Mouse (Mus musculus) kidney, postnatal 14 days (tissue): ENCODE data around the gene Adgra3.

Source experiments
- DNase-seq: peaks from one replicate; pipeline ENCODE4 v3.0.0; 2022; ENCODE audit warnings: mixed read lengths

Gene Adgra3

DNA sequence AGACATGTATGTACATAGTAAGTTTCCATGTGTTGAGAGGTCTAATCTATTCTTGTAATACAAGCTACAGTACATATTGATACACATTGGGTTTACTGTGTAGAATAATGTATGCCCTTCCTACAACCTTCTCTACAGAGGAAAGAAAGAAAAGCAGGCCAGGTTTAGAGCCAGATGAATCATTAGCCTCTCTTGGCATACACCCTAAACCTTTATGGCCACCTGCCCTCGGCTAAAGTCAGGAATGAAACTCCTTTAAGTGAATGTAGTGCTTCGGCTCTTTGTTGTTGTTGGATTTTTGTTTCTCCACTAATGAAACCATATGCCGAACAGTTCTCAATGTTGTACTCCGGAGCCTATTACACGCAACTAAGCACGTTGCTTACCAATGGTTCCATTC is 27.5 kb downstream of the Adgra3 start:
- DNase-seq, result peak; percentile 46

DNA sequence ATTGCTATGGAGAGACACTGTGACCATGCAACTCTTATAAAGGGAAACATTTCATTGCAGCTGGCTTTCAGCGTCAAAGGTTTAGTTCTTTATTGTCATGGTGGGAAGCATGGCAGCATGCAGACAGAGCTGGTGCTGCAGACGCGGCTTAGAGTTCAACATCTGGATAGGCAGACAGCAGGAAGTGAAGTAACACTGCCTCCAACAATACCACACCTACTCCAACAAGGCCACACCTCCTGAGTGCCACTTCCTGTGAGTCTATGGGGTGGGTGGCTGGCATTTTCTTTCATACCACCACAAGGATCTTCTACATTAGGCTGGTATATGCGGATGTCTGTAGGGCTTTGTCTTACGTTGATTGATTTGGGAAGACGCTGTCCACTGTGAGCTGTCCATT is 29.1 kb downstream of the Adgra3 start:
- no peak for DNase-seq

DNA sequence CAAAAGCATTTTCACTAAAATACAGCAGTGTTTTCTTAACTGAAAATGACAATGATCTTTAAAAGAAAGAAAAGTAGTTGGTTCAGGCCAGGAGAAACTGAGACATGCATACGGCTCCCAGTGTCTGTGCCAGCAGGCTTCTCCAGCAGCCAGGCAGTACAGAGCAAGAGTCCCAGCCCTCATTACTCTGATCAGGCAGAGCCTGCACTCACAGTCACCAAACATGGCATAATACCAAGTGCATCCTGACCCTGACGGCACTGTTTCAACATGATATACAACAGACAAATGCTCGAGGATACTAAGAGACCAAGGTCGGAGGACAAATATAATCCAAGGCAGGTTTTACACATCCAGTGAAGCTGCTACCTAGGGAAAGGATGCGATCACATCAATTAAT is 31.2 kb downstream of the Adgra3 start:
- no peak for DNase-seq

DNA sequence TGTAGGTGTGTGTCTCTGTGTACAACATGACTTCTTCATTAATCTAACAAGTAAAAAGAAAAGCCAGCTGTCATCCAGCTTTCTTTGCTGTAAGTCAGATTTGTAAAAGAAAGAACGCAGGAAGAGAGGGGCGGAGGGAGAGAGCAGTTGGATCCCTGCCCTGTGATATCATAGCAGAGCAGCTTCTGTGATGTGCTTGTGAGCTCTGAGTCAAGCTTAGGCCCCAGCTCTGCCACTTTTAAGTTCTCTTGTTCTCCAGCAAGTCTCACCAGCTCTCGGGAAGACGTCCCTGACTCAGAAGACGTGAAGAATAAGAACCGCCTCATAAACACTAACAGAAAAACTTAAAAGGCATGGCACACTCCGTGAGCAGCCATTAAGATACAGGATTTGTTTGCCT is 31.8 kb downstream of the Adgra3 start:
- DNase-seq, result no peak

DNA sequence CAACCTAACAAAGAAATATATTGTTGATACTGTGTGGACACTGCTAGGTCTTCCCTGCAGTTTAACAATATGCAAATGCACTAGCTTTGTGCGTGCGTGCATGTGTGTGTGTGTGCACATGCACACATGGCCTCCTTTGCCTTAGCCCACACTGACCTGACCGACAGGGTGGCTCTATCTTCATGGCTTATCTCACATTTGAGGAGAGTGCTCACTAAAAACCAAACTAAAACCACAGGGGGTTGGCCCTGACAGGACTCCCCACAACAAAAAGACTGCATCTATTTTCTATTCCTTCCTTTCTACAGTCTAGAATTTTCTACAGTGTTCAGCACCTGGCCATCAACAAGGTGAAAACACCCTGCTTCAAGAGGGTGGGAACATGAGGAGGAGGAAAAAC is 32.7 kb downstream of the Adgra3 start:
- no peak for DNase-seq

DNA sequence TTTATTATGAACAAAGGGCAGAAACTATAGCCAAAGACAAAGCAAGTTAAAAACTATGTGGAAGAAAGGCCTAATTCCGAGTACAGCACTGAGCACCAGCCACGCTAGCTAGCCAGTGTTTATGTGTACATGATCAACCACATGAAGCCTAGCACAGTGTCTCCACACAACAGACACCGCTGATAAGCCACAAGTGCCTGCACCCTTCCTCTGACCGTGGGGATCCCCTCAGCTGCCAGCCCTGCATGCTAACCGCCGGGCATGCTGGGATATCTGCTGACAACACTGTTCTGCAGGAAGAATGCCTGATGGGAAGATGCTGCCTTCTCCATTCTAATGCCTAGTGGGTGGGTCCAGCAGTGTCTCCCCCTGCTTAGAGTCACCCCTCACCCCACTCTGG is 34.7 kb downstream of the Adgra3 start:
- no peak for DNase-seq

DNA sequence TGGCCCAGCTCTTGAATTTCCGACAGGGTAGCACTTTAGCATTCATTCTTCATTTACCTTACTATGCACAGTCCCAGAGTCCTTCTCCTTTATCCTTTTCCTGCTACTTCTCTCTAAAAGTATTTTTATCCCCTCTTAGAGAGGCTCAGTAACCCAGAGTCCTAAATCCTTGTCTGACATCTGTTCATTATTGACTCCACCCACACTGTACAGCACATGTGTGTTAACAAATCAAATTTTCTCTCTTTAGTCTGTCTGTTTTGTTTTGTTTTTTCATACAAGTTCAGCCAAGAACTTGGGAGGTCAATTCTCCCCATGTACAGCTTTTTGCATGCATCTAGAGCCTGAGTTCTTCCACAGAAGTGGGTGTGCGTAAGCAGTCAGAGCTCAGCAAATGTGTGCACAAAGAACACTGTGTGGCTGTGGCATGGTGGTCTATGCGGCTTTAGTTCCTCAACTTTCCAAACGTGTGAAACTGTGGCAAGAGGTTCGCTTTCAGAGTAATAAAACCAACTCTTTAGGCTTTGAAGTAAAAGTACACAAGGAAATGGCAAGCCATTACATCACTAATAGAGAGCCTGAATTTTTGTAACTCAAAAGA is 42.7 kb downstream of the Adgra3 start:
- no peak for DNase-seq

DNA sequence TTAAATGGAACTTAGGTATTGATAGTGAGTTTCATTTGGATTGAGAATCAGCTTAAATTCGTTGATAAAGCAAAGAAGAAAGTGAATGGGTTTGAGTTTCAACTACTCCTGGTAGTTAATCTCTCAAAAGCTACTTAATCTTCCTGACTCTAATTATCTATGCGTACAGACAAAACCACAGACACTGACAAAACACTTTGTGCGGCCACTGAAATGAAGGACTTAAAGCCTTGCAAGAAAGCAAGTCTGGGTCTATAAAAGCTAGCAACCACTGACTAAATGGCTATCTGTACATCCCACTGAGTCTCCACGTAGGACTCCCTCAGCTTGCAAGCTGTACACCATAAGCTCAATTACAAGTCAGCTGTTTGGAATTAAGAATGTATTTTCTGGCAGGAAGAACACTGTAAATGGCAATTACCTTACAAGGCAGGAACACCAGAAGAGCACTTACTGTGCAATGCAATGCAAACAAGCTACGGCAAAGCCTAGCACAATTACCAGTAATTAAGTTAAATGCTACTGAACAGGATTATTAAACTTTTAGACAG is 43.6 kb downstream of the Adgra3 start:
- no peak for DNase-seq

DNA sequence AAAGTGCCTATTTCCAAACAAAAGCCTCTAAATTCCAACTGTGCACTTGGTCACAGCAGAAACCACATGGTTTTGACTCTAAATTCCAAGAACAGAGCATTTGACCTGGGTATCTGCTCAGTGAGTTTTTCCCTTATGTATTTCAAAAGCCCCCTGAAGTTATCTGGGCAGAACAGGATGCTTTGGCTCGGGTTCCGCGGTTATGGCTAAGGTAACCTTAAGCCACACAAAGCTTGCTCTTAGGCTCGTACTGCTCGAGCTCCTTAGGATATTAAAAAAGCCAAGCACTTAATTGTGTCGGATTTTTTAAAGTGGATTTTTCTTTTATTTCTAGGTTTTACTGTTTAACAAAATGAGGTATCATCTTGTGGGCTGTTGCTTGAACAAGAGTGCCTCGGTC is 44.1 kb downstream of the Adgra3 start:
- DNase-seq, result no peak

DNA sequence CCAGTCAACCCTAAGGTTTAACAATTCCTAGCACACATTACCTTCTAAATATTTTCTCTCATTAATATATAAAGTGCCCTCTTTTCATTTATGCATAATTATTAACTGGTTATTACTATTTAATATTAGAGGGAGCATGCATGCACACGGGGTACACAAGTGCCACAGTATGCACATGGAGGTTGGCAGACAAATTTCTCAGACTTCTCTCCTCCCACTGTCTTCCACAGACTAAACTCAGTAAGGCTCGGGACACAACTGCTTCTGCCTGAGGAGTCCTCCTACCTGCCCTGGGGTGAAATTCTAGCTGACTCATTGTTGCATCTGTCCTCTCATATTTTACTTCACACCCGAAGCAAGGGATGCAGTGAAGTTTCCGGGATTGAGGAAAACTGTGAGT is 44.8 kb downstream of the Adgra3 start:
- no peak for DNase-seq

DNA sequence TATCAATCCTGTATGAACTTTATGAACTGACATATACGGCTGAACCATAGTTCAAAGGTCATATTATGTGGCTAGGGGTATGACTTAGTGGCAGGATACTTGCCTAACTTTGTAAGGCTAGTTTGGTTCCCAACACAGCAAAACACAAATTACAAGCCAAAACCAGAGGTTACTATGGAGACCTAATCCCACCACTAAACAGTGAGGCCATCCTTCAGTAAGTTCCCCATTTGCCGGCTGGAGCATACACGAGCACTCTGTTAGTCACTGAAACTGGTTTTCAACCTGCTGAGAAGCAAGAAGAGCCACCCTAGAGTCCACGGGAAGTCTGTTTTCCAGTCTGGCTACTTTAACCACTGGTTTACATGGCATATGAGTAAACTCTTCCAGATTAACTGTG is 50.0 kb downstream of the Adgra3 start:
- no peak for DNase-seq

DNA sequence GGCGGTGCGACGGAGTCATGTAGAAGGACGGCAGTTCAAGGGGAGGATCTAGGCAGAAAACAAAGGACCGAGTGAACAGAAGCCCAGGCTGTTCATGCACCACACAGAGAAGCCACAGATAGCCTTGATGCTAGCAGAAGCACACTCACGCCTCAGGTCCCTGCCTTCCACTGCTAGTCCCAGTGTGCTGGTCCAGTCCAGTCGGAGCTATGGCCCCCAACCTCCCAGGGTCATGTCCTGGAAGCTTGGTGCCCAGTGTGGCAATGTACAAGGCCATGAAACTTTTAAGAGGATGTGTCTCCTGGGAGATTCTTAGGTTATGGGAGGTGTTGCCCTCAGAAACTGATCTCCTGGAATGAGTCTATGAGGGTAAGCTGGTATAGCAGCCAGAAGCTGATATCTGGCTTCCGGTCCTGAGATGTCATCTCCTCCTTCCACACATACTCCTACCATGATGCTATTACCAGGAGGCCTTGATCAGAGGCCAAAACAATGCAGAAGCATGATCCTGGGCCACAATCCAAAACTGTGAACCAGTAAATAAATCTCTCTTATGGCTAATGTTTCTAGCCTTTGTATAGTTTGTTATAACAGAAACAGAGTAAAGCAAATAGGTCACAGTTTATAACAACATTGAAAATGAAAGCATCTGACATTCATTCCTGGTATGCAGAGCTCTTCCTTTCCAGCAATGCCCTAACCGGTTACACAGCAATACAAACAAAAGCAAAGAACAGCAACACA is 51.7 kb downstream of the Adgra3 start:
- DNase-seq, result peak; percentile 40

DNA sequence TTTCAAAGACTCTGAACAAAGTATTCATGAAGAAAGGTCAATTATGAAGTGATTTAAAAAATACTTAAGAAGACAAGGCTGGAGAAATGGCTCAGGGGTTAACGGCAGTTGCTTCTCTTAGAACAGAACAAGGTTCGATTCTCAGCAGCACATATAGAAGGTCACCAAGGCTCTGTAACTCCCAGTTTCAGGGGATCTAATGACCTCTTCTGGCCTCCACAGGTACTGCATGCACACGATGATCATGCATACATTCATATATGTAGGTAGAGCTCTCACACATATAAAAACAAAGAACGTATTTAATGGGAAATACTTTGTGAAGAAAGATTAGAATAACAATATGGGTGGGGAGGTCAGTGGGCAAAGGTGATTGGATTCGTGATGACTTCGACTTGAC is 56.5 kb downstream of the Adgra3 start:
- peak; percentile 17 for DNase-seq

DNA sequence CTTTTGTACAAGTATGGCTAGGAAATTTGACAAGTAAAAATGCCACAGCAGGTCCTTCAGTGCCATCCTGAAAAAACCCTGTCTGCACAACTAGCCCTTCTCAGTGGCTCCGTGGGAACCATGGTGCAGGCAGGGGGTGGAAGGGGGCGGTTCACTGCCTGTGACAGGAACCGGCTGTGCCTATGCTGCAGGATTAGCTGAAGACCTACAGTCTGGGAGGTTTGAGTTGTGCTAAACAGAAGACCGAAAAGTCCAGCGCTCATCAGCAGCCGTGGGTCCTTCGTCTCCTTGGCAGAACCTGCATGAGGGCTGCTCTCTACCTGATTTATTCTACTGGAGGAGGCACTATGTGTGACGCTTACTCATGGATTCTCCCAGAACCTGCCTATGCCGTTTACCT is 59.0 kb downstream of the Adgra3 start:
- peak; percentile 24 for DNase-seq

DNA sequence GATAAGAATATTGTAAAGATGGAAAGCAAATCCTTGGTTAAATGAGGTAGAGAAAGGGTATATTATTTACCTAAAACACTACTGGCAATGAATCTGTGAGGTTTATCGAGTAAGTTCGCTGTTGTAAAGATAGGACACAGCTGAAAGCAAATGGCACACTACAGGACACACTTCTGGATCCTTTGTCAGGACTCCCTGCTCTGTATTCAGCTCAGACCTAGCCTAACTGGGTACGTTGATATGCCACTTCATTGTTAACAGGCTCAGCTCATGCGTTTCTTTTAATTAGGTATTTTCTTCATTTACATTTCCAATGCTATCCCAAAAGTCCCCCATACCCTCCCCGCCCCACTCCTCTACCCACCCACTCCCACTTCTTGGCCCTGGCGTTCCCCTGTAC is 61.8 kb downstream of the Adgra3 start:
- no peak for DNase-seq

DNA sequence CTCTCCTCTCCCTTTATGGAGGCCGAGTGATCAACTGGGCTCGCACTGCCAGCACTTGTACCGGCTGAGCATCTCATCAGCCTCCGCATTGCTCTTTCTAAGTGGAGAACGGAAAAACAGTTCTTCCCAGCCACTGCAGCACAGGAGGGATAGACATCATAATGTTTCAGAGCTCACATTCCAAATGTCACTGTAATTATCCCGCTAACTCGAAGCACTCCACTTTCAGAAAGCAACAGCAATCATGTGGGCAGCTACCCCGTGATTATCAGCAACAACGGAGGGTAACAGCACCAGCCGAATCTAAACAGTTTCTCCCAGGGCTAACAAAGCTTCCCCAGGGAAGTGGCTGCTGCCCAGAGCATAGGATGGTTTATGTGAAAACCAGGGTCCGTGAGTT is 62.3 kb downstream of the Adgra3 start:
- no peak for DNase-seq

DNA sequence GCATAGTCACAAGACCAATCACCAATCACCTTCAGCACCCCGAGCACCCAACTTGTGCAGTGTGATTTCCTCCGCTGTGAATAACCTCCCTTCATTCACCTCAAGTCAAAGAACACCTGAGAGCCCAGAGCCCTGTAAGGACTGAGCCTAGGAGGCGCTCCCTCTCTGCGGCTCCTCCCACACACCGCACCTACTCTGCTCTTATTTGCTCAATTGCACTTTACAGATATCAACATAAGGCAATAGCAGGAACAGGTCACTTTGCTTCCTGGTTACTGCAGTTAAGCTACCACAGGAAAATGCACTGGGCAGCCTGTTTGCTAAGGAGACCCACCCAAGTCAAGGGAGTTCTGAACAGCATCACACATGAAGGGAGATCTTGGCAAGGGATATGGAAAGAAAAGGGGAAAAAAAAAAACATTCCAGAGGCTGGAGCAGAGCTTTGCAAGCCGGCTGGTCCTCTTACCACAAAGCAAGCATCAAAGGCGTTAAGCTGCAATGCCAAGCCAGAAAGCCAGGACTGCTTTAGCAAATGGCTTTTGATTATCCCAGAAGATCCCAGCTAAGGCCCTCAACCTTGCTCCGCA is 68.0 kb downstream of the Adgra3 start:
- DNase-seq, result no peak

DNA sequence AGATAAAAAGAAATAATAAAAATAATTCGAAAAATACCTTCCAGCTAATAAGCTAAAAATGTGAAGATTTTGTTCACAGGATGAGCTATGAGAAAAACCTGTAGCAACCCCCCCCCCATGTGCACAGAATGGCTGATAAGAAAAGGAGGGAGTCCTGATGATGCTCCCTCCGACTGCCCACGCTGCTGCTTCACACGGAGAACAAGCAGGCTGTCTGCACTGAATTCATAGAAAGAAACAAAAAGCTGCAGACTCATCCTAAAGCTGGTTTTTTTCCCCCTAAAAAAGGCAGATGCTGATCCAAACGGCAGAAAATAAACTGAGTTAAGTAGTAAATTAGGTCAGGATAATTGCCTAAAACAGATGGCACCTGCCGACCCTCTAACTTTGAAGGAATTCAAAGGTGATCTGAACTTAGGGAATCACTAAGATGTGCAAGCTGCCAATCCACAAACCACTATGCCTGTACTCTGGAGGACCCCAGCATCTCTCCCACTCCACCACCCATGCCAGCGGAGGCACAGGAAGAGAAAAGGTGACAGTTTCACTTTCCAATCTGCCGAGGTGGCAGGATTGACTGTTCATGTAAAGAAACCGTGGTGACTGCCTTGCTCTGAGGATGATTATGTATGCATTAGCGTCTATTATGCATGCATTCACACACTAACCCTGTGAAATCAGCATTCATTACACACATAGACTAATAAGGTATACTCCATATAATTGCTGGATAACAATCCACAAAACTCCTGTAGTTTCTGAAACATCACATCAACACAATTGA is 70.6 kb downstream of the Adgra3 start:
- no peak for DNase-seq

DNA sequence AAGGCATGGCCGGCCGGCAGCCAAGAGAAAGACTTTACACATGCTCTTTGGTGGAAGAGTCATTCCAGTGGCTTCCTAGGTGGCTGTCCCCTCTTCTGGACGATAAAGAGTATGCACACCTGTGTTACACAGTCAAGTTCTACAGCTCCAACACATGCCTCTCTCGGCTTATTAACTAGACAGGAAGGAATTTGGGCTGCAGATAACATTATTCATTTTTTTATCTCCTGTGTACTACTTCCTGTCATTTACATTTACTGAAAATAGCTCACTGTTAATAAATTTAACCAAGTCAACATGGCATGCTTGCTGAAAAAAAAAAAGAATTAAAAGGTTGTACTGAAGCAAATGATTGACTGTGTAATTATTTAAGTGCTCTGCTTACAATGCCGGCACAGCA is 78.1 kb downstream of the Adgra3 start:
- DNase-seq, result no peak

DNA sequence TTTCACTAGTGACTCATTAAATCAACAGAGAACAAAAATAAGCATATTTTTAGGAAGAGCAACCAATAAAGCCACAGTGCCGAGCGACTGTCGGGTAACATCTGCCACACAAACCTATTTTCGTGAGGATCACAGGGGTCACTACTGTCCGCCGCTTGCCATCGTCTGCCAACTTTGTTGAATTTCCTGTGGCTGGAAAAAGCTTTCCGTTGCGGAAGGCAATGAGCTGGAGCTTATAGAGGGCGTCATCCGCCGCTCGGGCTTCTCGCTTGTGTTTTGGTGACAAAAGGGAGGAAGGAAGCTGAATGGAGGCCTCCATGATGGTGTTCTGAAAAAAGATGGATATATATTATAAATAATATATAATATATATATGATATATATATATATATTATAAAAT is 79.6 kb downstream of the Adgra3 start:
- DNase-seq, result peak; percentile 27

DNA sequence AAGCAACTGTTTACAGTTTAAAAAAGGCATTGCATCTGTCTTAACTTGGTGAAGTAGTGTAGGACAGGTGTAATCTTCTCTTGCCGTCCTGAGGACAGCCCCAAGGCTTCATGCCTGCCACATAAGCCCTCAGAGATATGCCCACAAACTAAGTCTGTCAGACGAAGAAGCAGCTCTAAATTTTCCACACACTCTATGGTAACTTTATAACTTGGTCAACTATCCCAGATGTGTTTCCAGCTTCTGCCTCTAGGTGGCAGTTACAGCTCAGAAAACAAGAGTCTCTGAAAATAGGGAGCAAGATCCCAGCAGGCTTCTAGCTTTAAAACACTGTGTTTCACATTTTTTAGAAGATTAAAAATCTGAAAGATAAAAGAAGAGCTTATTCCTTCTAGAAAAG is 82.8 kb downstream of the Adgra3 start:
- DNase-seq, result peak; percentile 79

DNA sequence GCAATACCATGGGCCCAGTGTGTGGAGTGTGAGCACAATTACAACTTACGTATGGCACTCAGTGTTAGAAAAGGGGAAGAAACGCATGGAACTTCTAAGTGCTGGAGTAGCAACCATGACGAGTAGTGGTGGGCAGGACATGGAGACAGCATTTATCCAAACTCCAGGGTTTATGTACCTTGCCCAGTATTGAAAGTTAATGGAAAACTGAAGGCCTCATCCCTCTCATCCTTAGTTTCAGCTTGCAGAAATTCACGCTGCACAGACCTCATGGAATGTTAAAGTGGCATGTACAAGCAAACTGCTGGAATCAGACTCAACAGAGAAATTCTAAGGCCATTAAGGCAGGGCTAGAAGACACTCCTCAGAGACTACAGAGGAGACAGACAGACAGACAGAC is 84.6 kb downstream of the Adgra3 start:
- peak; percentile 11 for DNase-seq

DNA sequence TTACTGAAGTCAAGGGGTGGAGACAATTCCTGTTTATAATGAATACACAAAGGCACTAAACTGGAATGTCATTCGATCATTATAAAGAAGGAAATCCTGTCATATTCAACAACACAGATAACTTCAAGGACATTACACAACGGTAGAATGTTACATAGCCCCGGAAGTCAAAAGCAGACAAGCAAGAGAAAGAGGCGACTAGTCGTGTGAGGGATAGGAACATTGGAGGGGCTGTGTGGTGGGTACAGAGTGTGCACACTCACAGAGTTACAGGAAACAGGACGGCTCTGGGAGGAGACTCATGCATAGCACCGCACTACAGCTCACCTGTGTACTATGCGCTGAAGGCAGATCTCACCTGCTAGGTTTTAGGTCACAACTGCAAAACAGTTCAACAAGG is 89.1 kb downstream of the Adgra3 start:
- no peak for DNase-seq

DNA sequence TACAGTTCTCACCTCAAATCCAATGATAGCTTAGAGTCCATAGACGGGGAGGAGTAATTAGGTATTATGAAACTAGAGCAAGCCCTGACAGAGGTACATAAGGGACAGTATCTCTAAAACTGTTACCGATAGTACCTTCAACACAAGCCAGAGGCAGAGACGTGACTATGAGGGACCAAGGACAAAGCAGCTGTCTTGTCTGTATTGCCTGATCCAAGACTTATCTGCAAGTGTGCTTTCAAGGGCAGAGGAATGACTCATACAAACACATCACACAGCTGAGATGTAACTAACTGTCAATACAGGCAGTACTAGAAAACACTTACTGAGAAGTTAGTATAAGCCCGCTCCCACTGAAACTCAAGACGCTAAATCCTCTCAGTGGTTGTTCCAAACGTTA is 91.1 kb downstream of the Adgra3 start:
- DNase-seq, result no peak
